Mouse (Mus musculus) small intestine, adult 2 months (tissue): ENCODE measurements around the gene Akap13.

Experiments
- CTCF ChIP-seq: fragments of 200-500 bp; IDR thresholded peaks from 2 replicates; pipeline ENCODE4 v1.5.1; 2012; ENCODE audit warnings: low read depth, mild to moderate bottlenecking, control low read depth, inconsistent platforms, low read length, moderate library complexity, mixed read lengths; ENCODE audit not compliant: insufficient replicate concordance, insufficient read length; ENCODE audit errors: extremely low read depth
- POLR2A ChIP-seq: fragments of 200-500 bp; IDR thresholded peaks from 2 replicates; pipeline ENCODE4 v1.6.1; 2012; ENCODE audit warnings: low read depth, mild to moderate bottlenecking, control low read depth, inconsistent platforms, low read length, moderate library complexity

DNA sequence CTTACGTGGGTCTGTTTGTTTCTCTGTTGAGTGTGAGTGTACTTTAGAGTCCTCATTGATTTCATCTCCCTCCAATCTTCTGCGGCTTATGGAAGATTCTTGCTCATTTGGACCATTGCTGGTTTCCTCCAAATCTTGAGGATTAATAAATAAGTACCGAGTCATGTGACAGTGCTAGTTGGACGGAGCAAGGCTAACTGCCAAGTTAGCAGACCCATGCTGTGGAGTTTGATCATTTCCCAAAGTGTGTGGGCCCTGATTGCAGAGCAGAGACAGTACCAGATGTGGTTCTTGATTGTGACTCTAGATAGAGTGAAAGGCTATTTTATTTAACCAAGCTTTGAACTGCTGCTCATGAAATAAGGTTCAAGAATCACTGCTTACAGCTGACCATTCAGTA lies 73.4 kb downstream of the Akap13 start:
- no peak for TF ChIP-seq CTCF
- TF ChIP-seq POLR2A, result no peak
